8 mouse cellular contexts compared by ENCODE assay signal in the genomic region with DNA sequence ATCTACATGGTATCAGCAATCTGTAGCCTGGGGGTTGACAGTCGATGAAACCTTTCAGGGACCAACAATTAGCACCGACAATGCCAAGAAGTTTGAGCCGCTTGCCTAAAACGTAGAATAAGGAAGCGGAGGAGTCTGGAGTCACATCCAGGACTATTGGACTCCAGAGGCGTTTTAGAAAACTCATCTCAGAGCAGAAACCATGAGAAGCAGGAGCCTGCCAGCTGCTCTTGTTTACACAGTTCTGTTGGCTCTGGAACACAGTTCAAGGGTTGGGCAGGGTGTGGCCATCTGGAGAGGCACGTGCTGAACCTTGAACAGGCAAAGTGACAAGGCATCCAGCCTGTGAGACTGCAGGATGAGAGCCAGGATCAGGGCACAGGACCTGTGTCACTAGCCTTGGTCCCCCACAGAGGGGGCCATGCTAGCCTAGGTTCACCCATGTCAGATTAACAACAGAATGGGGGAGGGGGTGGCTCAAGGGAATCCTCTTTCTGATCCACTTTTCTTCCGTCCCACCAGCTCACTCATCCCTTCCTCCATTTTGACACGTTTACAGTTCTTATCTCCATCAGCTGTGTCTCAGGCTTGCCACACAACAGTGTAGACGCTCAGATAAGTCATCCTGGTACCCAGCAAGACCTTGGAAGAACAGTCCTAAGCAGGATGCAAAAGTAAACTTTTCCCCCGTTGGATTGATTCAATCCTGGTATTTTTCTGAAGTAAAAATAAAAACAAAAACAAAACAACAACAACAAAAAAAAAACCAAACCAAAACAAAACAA. TPM values are rescaled to one million over a fixed set of nuclear protein-coding genes. Genes with fewer than 3 reads are reported as not detected.
DNase-seq lines count a peak whose midpoint lies in the region; ATAC-seq lines count a peak whose summit lies in the region.
"Had no signal": no experiment of that assay in that cellular context is flagged by ENCODE, and none has a peak within 500 bp of the region (broad histone marks: within the 10 kb centered on the region; RNA-seq: fewer than 3 reads in every experiment).

No protein-coding gene starts in this region.

- DNase-seq in ZHBTc4 (ENCODE audit: low read depth, low spot score) = peak; percentile 26
- peak; percentile 78 for DNase-seq in heart, postnatal 4 days
- no peak for DNase-seq in liver, embryonic 11.5 days (ENCODE audit: low spot score)
- peak; percentile 57 for DNase-seq in testis, postnatal 10 days (ENCODE audit: low spot score)
- no peak for DNase-seq in left cerebral cortex, postnatal 25 days (ENCODE audit: low spot score in 2 of 2)

- no peak overlapping the region for H3K9ac ChIP-seq in embryonic facial prominence, embryonic 15.5 days
- H3K9ac ChIP-seq in liver, embryonic 11.5 days (ENCODE audit: low read depth, low read length) = no peak overlapping the region
- H3K9ac ChIP-seq: neural tube, embryonic 12.5 days had no signal

- H3K9me3 ChIP-seq in embryonic facial prominence, embryonic 15.5 days (replicated peaks) = no peaks in the 10 kb centered on the region
- peaks cover 6% of the 10 kb centered on the region for H3K9me3 ChIP-seq in liver, embryonic 11.5 days (ENCODE audit: control insufficient read depth, low read length)
- H3K9me3 ChIP-seq: neural tube, embryonic 12.5 days had no signal

- peak overlapping the region; percentile 71 for H3K27ac ChIP-seq in embryonic facial prominence, embryonic 15.5 days (replicated peaks)
- H3K27ac ChIP-seq in liver, embryonic 11.5 days (ENCODE audit: low read depth, low read length) = peak overlapping the region; percentile 43; the same call in 1 of the 2 replicates
- H3K27ac ChIP-seq: neural tube, embryonic 12.5 days had no signal

- 46% methylated on average over 11 of the region's 11 CpGs for WGBS in embryonic facial prominence, embryonic 15.5 days
- WGBS in liver, embryonic 11.5 days = 49% methylated on average over 11 of the region's 11 CpGs

- H3K4me2 ChIP-seq in embryonic facial prominence, embryonic 15.5 days (replicated peaks) = no peak overlapping the region
- no peak overlapping the region for H3K4me2 ChIP-seq in liver, embryonic 11.5 days
- H3K4me2 ChIP-seq: neural tube, embryonic 12.5 days had no signal

- no peak for ATAC-seq in embryonic facial prominence, embryonic 15.5 days (ENCODE audit: insufficient number of reproducible peaks, low FRiP score, low TSS enrichment, low read depth)
- peak; percentile 55 for ATAC-seq in liver, embryonic 11.5 days (replicated peaks; ENCODE audit: low FRiP score)
- no peak for ATAC-seq in cerebellum, adult (ENCODE audit: insufficient number of reproducible peaks, low FRiP score, low TSS enrichment)

- H3K4me1 ChIP-seq in embryonic facial prominence, embryonic 15.5 days = peaks cover 57% of the 10 kb centered on the region
- peaks cover 45% of the 10 kb centered on the region for H3K4me1 ChIP-seq in liver, embryonic 11.5 days (replicated peaks; ENCODE audit: control insufficient read depth, insufficient read depth, low read length)

- intact Hi-C loops in left cerebral cortex, postnatal 25 days (cut with DNase I) = no loop called here

- H3K4me3 ChIP-seq in embryonic facial prominence, embryonic 15.5 days (replicated peaks) = no peak overlapping the region
- H3K4me3 ChIP-seq in liver, embryonic 11.5 days (ENCODE audit: low read depth, low read length) = no peak overlapping the region
- H3K4me3 ChIP-seq: neural tube, embryonic 12.5 days had no signal

- H3K27me3 ChIP-seq in embryonic facial prominence, embryonic 15.5 days = no peaks in the 10 kb centered on the region
- H3K27me3 ChIP-seq in liver, embryonic 11.5 days (replicated peaks; ENCODE audit: control insufficient read depth, insufficient read depth, low read length) = no peaks in the 10 kb centered on the region
- H3K27me3 ChIP-seq: neural tube, embryonic 12.5 days had no signal

- H3K36me3 ChIP-seq in embryonic facial prominence, embryonic 15.5 days = peaks cover 7% of the 10 kb centered on the region; the same call in 1 of the 2 replicates
- H3K36me3 ChIP-seq in liver, embryonic 11.5 days (ENCODE audit: control insufficient read depth, insufficient read depth, low read length) = peaks cover 4% of the 10 kb centered on the region
- H3K36me3 ChIP-seq: neural tube, embryonic 12.5 days had no signal

RNA-seq across cellular contexts. Expression of a gene that starts 23.1 kb away (rescaled TPM):
- 39.8 and 44.2 TPM in 2 replicates for polyA plus RNA-seq in embryonic facial prominence, embryonic 15.5 days (2015; fragmentation: Nextera tagmentation; extraction: Ambion mirVana)
- total RNA-seq in heart, postnatal 4 days (2021) = 100 to 1,000 TPM; 318 TPM
- 41.8 and 43.7 TPM in 2 replicates for polyA plus RNA-seq in liver, embryonic 11.5 days (2014; fragmentation: Nextera tagmentation; extraction: Ambion mirVana)
- 10 to 100 TPM; 28.5 to 29.2 TPM for total RNA-seq in left cerebral cortex, postnatal 25 days (2021)

Comparison
In these comparisons a context has a peak if more than half of its experiments do, and no peak if none do; other contexts are left out.
1. DNase-seq: peak in ZHBTc4 (single experiment), heart, postnatal 4 days (single experiment) and testis, postnatal 10 days (single experiment); none in liver, embryonic 11.5 days (single experiment) and left cerebral cortex, postnatal 25 days (0 of 2).
2. RNA of a gene that starts 23.1 kb away (total RNA-seq): 318 TPM in heart, postnatal 4 days; 28.5 to 29.2 TPM in left cerebral cortex, postnatal 25 days; every median in the first group is over 10 times any median in the second.